Mouse (Mus musculus) megakaryocyte-erythroid progenitor cell, adult 5-6 weeks (primary cell): ENCODE measurements around the gene BC049352. TPM values are rescaled to one million over a fixed set of nuclear protein-coding genes. Genes with fewer than 3 reads are reported as not detected.

Experiments used
- ATAC-seq: replicated peaks from 2 replicates; pipeline ENCODE4 v1.8.0; 2016; ENCODE audit warnings: mild to moderate bottlenecking, inconsistent platforms; ENCODE audit not compliant: severe bottlenecking, poor library complexity, low FRiP score, low TSS enrichment
- total RNA-seq, 2 experiments: library from RNA; stranded (forward) in 1 of 2; stranded (reverse) in 1 of 2; fragments of 200-1000, 215-1000 nt in 1 of 2; fragments of >200 nt in 1 of 2; fragmentation: Nextera tagmentation in 1 of 2; gene quantifications; 2 replicates each; pipeline ENCODE4 v1.2.3; 2014 to 2017

The BC049352 gene
- total RNA-seq, 2 experiments from 2014 or later, result not detected

DNA sequence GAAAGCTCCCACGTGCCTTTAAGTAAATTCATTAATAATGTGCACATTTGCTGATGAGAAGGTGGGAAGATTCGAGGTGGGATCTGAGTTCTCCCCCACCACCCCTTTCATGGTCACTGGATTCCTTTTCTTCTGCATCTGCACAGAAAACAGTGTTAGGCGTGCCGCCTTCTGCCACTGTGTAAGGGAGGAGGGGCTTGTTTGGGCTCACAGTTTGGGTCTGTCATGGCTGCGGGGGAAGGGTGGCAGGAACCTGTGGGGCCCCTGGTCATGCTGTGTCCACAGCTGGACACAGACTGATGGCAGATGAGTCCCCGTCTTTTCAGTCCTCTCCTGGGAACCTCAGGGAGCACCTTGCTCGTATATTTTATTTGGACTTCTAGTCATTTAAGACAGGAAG, 54.9 kb downstream of the BC049352 start:
- ATAC-seq, result no peak

DNA sequence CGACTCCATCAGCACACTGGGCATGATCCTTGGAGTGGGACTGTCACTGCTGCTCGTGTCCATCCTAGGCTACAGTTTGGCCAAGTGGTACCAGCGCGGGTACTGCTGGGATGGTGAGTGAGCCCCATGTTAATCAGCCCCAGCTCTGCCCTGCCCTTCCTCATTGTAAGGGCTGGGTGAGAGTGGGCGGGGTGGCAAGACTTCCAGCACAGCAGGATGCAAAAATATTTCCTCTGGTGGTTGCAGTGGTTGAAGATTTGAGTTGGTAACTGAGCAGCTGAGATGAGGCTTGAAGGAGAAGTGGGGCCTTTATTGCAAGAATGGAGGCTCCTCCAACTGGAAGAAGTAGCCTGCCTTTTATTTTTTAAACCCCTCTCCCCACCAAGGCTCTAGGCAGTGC, 59.6 kb downstream of the BC049352 start:
- no peak for ATAC-seq

DNA sequence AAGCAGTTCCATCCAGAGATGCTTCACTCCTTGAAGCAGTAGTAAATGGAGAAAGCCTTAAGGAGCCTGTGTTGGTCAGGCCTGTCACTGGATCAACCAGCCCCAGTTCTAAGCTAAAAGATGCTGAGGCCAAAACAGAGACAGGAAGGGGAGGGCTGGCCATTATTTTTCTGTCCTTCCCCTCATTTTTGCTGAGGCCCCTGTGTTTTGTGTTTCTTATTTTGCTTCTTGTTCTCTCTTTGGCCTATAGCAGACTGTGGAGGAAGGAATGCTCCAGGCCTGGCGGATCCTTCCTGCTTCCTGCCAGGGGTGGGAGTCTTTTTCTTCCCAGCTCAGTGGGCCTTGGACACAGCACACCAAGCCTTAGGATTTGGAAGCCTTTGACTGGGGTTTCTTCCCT, 63.6 kb downstream of the BC049352 start:
- ATAC-seq, result no peak

DNA sequence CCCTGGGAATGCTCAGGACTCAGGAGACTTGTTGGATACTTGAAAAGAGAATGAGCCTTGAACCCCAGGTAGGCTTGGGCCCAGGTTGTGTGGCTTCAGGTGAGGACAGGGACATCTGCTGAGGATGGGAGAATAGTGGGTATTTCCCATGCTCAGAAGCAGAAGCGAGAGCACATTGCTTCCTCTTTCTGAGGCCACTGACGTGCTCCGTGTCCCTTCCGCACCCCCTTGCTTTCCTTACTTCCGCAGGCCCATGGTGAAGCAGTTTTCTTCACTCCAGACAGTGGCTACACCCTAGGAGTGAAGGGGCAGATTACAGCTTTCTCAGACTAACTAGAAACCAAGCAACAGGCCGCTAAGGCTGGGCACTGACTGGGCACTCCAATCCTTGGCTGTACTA, 64.3 kb downstream of the BC049352 start:
- no peak for ATAC-seq

DNA sequence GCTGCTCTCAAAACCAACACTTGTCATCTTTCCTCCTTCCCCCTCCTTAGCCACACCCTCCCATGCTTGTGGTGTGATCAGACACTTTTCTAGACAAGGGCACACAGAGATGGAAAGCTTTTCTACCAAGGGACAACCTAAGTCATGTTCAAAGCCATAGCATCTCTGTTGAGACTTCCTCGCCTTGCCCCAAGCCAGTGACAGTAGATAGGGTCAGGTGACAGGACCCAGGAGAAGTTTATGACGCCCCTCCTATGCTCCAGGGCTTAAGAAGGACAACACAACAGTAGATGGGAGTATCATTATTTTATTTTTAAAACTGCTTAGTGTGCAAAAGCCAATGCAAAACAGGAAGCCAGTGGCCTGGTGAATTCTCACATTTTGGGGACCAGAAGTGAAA, 65.7 kb downstream of the BC049352 start:
- ATAC-seq, result no peak

DNA sequence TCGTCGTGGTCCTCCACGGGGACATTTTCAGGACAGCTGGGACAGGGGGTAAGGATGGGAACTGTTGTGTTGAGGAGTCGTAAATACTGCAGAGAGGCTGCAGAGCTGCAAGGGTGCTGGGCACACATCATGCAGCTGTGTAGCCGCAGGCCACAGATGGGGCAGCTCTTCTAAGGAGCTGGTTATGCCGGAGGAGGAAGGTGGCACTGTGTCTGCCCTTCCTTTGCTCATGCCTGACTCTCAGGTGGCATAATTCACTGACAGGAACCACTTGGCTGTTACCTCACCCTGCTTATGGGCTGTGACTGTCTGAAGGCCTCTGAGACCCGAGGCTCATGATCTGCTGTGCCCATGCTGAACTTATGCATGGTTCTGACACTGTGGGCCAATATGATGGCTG, 68.5 kb downstream of the BC049352 start:
- ATAC-seq, result no peak

DNA sequence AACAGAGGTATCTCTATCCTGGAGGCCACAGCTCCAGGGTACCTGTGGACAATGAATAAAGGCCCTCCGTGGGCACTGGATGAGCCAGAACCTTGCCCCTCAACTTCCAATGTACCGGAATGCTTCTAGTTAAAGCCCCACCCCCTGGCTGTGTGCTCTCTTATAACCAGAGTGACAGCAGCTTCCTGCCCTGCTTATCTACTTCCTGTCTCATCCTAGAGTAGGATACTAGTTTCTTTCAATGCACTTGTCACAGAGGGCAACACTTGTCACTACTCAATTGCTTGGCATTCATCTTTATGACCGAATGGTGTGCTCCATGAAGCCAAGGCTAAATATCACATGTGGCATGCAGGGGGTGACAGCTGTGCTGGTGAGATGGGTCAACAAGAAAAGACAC, 69.5 kb downstream of the BC049352 start:
- ATAC-seq, result no peak

DNA sequence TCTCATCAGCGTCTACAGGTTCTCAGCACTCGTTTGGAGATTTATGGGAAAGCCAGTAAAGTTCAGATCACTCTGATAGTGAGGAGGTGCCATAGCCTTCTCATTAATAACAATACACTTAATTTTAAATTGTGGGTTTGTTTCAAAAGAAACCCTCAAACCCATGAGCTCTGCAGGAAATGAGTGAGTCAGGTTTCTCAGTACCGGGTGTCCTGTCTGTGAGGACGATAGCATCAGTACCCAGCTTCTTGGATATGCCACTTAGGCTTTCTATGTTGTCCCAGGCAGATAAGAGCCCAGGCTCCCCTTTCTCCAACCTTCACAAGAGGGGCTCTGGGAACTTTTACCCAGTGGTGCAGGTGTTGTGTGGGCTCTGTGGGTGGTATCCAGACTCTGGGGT, 70.2 kb downstream of the BC049352 start:
- no peak for ATAC-seq

DNA sequence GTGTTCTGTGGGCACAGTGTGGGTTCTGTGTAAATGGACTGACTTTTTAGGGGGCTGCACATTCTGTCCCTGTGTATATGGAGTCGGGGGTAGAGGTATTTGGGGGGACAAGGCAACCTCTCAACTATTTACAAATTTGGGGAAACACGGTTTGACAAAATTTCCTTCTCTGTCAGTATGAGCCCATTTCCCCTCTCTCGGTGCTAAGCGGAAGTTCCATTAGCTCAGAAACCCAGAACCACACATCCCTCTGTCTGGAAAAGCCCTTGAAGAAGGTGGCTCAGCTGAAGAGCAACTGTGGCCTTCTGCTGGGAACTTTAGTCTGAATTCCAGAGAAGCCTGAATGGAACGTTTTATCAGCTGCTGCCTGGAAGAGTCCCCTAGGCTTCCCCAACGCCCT, 70.6 kb downstream of the BC049352 start:
- no peak for ATAC-seq

DNA sequence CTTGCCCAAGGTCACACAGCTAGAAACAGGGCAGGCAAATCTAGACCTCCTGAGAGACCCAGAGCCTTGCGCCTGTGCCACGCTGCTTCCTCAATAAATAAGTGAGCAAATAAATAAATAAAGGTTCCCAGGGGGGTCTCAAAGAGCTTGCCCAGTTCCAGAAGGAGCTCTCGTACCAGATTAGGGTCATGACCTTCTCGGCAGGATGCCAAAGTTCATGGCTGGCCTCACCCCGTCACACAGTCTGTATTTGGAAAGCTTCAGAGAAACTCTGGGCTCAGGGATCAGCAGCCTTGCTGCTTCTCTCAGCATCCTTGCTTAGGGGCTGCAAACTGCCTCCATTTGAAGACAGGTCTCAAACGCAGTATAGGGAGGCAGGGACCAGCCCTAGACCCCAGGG, 72.2 kb downstream of the BC049352 start:
- ATAC-seq, result no peak

DNA sequence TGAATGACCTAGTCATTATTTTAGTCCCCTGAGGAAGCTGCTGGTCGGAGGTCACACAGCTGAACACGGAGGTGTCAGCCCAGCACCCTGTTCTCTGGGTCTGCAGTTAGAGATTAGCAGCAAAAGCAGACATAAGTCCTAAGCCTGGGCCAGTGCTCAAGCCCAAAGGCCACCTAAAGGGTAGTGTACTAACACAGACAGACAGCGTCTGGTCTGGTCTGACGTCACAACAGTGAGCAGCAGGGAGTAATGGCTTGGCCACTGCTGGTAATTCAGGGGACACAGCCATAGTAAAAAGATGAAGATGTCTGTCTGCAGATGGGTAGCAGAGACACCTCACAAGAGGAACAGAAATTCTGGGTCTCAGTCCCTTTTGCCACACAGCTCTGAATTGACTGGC, 72.8 kb downstream of the BC049352 start:
- ATAC-seq, result no peak

DNA sequence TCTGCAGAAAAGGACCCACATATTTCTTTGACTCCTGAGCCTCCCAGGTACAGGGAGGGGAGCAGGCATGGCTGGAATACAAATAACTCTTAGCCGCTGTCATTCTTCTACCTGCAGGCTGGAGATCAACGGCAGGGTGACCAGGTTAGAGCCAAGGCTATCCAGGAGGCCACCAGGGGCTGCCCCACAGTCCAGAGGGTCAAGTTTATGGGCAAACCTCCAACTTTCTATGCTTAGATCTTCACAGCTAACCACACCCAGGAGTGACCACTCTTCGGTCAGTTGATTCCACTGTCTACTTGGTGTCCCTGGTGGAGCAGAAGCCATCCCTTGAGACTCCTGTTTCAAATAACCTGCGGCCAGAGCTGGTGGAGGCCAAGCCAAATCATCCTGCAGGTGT, 73.6 kb downstream of the BC049352 start:
- no peak for ATAC-seq

DNA sequence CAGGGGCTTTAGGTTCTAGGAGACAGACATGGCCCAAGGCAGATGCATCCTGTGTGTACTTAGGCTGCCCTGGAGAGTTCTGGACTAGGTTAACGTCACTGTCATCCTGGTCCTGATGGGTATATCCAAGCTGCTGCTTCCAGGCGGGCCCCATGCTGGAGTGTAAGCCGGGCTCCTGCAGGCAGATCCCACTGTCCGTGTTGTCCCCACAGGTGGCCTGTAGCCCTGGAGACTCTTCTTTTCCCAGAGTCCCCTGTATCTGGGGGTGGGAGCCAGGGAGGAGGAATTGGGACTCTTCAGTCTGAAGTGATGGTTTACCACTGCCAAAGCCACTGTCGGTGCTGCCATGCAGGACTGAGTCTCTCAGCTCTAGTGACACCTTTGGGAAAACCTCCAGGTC, 74.2 kb downstream of the BC049352 start:
- no peak for ATAC-seq

DNA sequence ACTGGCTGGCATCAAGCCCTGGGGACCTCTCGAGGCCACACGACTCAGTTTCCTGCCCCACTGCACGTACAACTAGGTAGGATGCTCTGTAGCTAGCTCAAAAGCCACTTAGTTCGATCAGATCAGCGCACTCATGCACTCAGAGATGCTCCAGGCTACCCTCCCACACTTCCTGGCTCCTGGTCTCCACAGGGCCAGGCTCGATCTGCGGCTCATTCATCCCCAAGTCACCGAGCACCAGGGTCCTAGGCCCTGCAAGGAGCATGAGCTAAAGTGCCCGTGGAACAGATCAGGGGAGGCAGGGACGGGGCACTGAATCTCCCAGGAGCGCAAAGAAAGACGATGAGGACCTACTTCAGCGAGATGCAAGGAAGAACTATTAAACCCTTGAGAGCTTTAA, 77.3 kb downstream of the BC049352 start:
- ATAC-seq, result no peak

DNA sequence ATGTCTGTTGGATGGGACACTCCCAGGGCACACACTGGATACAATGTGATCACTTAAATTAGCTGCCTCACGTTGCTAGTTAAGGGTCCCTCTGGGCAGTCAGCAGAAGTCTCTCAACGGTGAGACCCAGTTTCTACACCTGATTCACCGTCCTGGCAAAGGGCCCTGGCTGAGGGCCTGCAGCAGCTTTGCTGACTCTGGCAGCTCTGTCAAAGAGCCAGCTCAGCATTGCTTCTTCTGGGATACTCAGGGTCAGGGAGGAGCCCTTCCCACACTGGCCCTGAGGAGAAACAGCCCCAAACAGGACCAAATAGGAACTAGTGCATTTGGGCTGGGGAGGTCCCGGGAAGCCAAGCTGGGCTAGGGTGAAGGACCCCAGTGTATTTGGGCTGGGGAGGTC, 79.7 kb downstream of the BC049352 start:
- ATAC-seq, result no peak

DNA sequence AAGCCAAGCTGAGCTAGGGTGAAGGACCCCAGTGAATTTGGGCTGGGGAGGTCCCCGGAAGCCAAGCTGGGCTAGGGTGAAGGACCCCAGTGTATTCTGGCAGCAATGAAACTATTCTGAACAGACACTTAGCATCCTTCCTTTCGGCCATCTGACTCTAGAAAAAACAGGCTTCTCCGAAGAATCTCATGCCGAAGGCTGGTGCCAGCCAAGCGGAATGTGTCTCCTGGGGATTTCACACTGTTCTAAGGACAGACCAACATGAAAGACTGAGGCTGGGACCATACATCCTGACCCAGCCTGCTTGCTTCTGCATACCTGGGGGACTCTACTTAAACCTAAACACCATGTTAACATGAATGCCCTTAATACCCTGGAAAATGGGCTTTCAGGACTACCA, 80.1 kb downstream of the BC049352 start:
- no peak for ATAC-seq

DNA sequence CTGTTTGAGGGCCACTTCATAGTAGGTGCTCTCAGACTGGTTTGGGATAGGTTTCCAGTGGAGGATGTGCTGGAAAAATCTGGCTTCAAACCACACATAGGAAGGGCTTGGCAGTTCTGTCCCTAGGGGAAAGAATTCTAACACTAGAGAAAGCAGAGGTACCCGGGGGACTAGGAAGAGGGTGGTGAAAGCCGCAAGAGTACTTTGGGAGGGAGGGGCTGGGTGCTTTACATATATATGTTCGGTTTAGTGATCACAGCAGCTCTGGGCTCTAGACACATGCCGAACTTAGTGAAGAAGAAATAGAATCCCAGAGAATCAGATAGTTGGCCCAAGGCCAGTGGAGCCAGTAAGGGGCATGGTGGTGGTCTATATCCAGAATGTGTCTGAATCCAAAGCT, 85.3 kb downstream of the BC049352 start:
- ATAC-seq, result no peak

DNA sequence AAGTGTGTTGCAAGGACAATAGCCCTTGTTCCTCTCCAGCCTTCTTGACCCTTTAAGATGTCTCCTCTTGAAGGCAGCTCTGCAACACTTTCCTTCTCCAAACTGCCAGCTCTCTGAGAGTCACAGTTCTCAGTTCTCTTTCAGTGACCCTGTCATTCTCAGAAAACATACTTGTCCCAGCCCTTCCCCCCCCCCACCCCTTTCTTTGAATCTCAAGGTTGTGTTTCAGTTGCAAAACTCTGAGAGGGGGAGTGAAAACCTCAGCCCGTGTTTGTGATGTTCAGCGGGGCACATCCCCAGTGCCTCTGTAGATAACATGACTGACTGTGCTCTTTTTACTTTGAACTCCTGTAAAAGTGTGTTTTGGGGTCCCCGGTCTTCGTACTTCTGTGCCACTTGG, 86.3 kb downstream of the BC049352 start:
- no peak for ATAC-seq

DNA sequence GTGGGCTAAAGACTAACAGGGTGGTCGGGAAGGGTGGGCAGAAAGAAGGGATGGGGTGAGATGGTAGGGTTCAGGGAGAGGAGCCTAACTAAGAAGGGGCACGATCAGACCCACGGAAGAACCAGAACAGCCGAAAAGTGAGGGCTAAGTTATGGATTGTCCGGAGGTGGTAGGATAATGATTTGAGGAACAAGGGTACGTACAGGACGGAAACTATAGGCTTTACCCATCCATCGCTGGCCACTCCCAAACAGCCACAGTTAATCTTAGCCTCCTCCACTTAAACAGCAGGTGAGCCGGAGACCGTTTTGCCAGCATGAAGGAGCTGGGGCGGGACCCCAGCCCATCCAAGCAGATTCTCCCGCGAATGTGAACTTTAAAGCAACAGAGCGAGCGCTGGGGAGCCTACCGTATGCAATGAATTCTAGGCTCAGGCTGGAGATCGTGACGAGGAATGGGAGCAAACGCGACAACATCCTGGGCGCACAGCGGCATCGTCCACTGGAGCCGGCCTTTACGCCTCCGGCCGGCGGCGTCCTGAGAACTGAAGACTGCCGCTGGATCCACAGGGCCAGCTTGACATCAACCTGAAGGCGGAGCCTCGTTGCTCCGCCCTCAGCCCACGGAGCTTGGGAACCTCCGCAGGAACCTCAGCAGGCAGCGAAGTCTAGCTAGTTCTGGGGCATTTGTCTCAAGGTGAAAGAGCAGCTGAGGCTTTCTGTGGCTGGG, 87.0 kb downstream of the BC049352 start, which contains the start of gene Il10ra:
TSS of gene Il10ra (minus strand) at position 553 of the 729 bp plus-strand sequence.
- ATAC-seq, result 0 out of 2 replicates have a peak, but pooled peaks have one; percentile 30

DNA sequence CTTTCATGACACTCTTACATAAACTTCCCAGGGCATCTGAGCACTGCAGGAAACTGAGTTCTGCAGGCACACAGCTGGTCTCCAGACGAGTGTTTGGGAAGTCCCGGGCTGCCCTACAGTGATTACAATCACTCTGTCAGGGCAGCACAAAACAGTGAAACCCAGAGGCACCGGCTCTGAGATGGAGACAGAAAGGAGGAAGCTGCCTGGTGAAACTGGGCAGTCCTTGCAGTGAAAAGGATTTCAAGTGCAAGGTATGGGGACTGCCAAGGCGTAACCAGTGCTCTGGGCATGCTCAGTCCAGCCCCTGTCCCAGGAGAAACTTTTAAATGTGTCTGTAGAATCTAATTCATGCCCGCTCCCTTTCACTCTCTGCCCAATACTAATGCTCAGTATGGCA, 90.4 kb downstream of the BC049352 start:
- ATAC-seq, result no peak

DNA sequence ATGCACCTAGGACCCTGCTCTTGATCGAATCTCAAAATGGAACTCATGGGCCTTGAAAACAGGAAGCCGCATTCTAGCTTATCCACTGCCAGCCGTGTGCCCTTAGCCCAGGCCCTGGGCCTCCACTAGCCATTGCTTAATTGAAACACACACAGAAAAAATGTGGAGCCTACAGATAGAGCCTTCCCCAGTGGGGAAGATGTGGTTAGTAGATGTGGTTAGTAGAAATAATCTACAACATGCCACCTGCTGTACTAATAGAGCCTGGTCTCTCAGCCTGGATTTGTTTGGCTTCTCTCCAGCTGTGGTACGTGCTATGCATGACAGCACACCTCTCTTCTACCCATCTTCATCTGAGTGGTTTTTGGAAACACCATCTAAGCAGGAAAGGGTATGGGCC, 92.4 kb downstream of the BC049352 start:
- peak; percentile 95 for ATAC-seq

DNA sequence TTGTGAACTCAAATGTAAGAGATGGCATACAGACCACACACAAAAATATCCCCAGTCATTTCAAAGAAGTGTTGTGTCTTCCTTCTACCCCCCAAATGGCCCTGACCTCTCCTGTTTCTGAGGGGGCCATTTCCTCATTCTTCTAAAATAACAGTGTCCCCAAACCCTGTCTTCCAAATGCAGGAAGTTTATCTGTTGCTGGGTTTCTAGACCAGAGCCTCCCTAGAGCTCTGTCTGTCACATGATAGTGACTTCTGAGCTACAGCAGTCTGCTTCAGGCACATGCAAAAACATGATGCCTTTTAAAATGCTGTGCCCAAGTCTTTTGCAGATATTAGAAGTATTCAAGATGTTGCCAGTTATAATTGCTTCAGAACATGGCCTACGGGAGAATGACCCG, 92.8 kb downstream of the BC049352 start:
- ATAC-seq, result peak; percentile 38; the same call in 1 of the 2 replicates
